Mouse (Mus musculus) heart, postnatal 0 days (tissue): ENCODE measurements around the gene Pacsin2.

ENCODE experiments used
- CTCF ChIP-seq: IDR thresholded peaks from 2 replicates; pipeline ENCODE4 v1.5.1; 2016; ENCODE audit warnings: antibody characterized with exemption, control low read depth, low read depth
- EP300 ChIP-seq: IDR thresholded peaks from 2 replicates; pipeline ENCODE4 v1.6.1; 2016; ENCODE audit warnings: antibody characterized with exemption, low read depth

- no peak for TF ChIP-seq CTCF
- TF ChIP-seq EP300: no peak
Measured at GRCm38 (mm10) chr15:83463369-83464082, 880 bp downstream of the Pacsin2 start.
